10 mouse cellular contexts compared by ENCODE assay signal in genomic region chr11:98446562-98447474, GRCm38 (mm10). TPM values are rescaled to one million over a fixed set of nuclear protein-coding genes. Genes with fewer than 3 reads are reported as not detected.
DNase-seq lines count a peak whose midpoint lies in the region; ATAC-seq lines count a peak whose summit lies in the region.
"Had no signal": no experiment of that assay in that cellular context is flagged by ENCODE, and none has a peak within 500 bp of the region (broad histone marks: within the 10 kb centered on the region; RNA-seq: fewer than 3 reads in every experiment).

No protein-coding gene starts in this region.

- H3K27me3 ChIP-seq in heart, embryonic 12.5 days (replicated peaks) = peaks cover 36% of the 10 kb centered on the region
- H3K27me3 ChIP-seq in hindbrain, embryonic 14.5 days (ENCODE audit: control insufficient read depth, insufficient read depth, low read length) = peaks cover 41% of the 10 kb centered on the region
- peaks cover 39% of the 10 kb centered on the region for H3K27me3 ChIP-seq in limb, embryonic 15.5 days
- H3K27me3 ChIP-seq in neural tube, embryonic 12.5 days (replicated peaks) = peaks cover 35% of the 10 kb centered on the region
- H3K27me3 ChIP-seq: CH12.LX had no signal

- intact Hi-C loops in heart, postnatal 36 days (cut with DNase I) = no loop called here

- 3% methylated on average over 33 of the region's 33 CpGs for WGBS in heart, embryonic 12.5 days
- WGBS in hindbrain, embryonic 14.5 days = under 1% methylated on average over 33 of the region's 33 CpGs
- WGBS in limb, embryonic 15.5 days = 2% methylated on average over 33 of the region's 33 CpGs
- WGBS in neural tube, embryonic 12.5 days = 4% methylated on average over 33 of the region's 33 CpGs

- H3K9ac ChIP-seq in heart, embryonic 12.5 days = peak overlapping the region; percentile 58
- no peak overlapping the region; the same call in 1 of the 2 replicates for H3K9ac ChIP-seq in hindbrain, embryonic 14.5 days
- no peak overlapping the region for H3K9ac ChIP-seq in limb, embryonic 15.5 days
- H3K9ac ChIP-seq in neural tube, embryonic 12.5 days = no peak overlapping the region

- H3K4me2 ChIP-seq in heart, embryonic 12.5 days = peak overlapping the region; percentile 66
- peak overlapping the region; percentile 30 for H3K4me2 ChIP-seq in hindbrain, embryonic 14.5 days (replicated peaks)
- H3K4me2 ChIP-seq in limb, embryonic 15.5 days = peak overlapping the region; percentile 28
- peak overlapping the region; percentile 19; the same call in 1 of the 2 replicates for H3K4me2 ChIP-seq in neural tube, embryonic 12.5 days (replicated peaks)

- no peak overlapping the region for H3K27ac ChIP-seq in heart, embryonic 12.5 days (ENCODE audit: poor library complexity, severe bottlenecking)
- no peak overlapping the region for H3K27ac ChIP-seq in hindbrain, embryonic 14.5 days
- no peak overlapping the region for H3K27ac ChIP-seq in limb, embryonic 15.5 days
- H3K27ac ChIP-seq in neural tube, embryonic 12.5 days = no peak overlapping the region

- no peaks in the 10 kb centered on the region for H3K9me3 ChIP-seq in heart, embryonic 12.5 days (replicated peaks)
- H3K9me3 ChIP-seq in hindbrain, embryonic 14.5 days (ENCODE audit: control insufficient read depth, low read length) = no peaks in the 10 kb centered on the region
- H3K9me3 ChIP-seq in limb, embryonic 15.5 days = no peaks in the 10 kb centered on the region
- H3K9me3 ChIP-seq in neural tube, embryonic 12.5 days = peaks cover 3% of the 10 kb centered on the region; the same call in 1 of the 2 replicates

- H3K4me1 ChIP-seq in heart, embryonic 12.5 days (replicated peaks) = peaks cover 27% of the 10 kb centered on the region
- H3K4me1 ChIP-seq in hindbrain, embryonic 14.5 days (replicated peaks; ENCODE audit: control insufficient read depth, insufficient read depth, low read length) = no peaks in the 10 kb centered on the region; the same call in 1 of the 2 replicates
- H3K4me1 ChIP-seq in limb, embryonic 15.5 days = peaks cover 20% of the 10 kb centered on the region
- peaks cover 3% of the 10 kb centered on the region; the same call in 1 of the 2 replicates for H3K4me1 ChIP-seq in neural tube, embryonic 12.5 days

- H3K4me3 ChIP-seq in heart, embryonic 12.5 days = peak overlapping the region; percentile 33
- H3K4me3 ChIP-seq in hindbrain, embryonic 14.5 days (replicated peaks; ENCODE audit: low read length) = peak overlapping the region; percentile 14; the same call in 1 of the 2 replicates
- peak overlapping the region; percentile 29 for H3K4me3 ChIP-seq in limb, embryonic 15.5 days
- no peak overlapping the region for H3K4me3 ChIP-seq in neural tube, embryonic 12.5 days

- DNase-seq in heart, postnatal 36 days = no peak
- peak; percentile 46 to 64 for DNase-seq in cerebellum, postnatal 14 days
- DNase-seq in hindbrain, embryonic 14.5 days (ENCODE audit: low spot score) = no peak
- no peak for DNase-seq in spleen, postnatal 14 days (ENCODE audit: low spot score in 2 of 2)

- no peaks in the 10 kb centered on the region for H3K36me3 ChIP-seq in heart, embryonic 12.5 days
- H3K36me3 ChIP-seq in hindbrain, embryonic 14.5 days (replicated peaks; ENCODE audit: control insufficient read depth, insufficient read depth) = no peaks in the 10 kb centered on the region
- H3K36me3 ChIP-seq in limb, embryonic 15.5 days = no peaks in the 10 kb centered on the region
- no peaks in the 10 kb centered on the region for H3K36me3 ChIP-seq in neural tube, embryonic 12.5 days

- 0 out of 2 replicates have a peak, but pooled peaks have one; percentile 29 for ATAC-seq in heart, embryonic 12.5 days (ENCODE audit: insufficient number of reproducible peaks, low FRiP score)
- ATAC-seq in hindbrain, embryonic 14.5 days (ENCODE audit: low FRiP score) = no peak
- no peak for ATAC-seq in limb, embryonic 15.5 days (ENCODE audit: insufficient number of reproducible peaks, low FRiP score, low TSS enrichment, low read depth)
- ATAC-seq in neural tube, embryonic 12.5 days (ENCODE audit: low FRiP score, low read depth) = no peak
- ATAC-seq in granulocyte monocyte progenitor cell, adult 5-6 weeks (replicated peaks; ENCODE audit: poor library complexity, severe bottlenecking) = no peak

RNA-seq across cellular contexts. Expression of gene Grb7, which starts 0.6 kb away (rescaled TPM):
- 1.2 and 2.1 TPM in 2 replicates for polyA plus RNA-seq in heart, embryonic 12.5 days (2016; fragmentation: Nextera tagmentation; extraction: Ambion mirVana)
- under 1 TPM; 0.14 to 0.31 TPM for total RNA-seq in heart, postnatal 36 days (2021)
- polyA plus RNA-seq in hindbrain, embryonic 14.5 days (2014; fragmentation: Nextera tagmentation; extraction: Ambion mirVana) = 1.1 and 1.3 TPM in 2 replicates
- 10.5 and 11.1 TPM in 2 replicates for polyA plus RNA-seq in limb, embryonic 15.5 days (2015; fragmentation: Nextera tagmentation; extraction: Ambion mirVana)
- 0.66 and 0.99 TPM in 2 replicates for polyA plus RNA-seq in neural tube, embryonic 12.5 days (2016; fragmentation: Nextera tagmentation; extraction: Ambion mirVana)
- total RNA-seq in granulocyte monocyte progenitor cell, adult 5-6 weeks (2014; fragmentation: Nextera tagmentation) = not detected in 2 replicates
- not detected in 2 replicates for total RNA-seq in granulocyte monocyte progenitor cell, adult 5-6 weeks (2017)
- total RNA-seq: hematopoietic stem cell, adult 5-6 weeks had no signal

RNA-seq across cellular contexts. Expression of gene Mien1, which starts 8.0 kb away (rescaled TPM):
- polyA plus RNA-seq in heart, embryonic 12.5 days (2016; fragmentation: Nextera tagmentation; extraction: Ambion mirVana) = 102 and 104 TPM in 2 replicates
- 10 to 100 TPM; 53.0 to 66.2 TPM for total RNA-seq in heart, postnatal 36 days (2021)
- polyA plus RNA-seq in hindbrain, embryonic 14.5 days (2014; fragmentation: Nextera tagmentation; extraction: Ambion mirVana) = 242 and 256 TPM in 2 replicates
- polyA plus RNA-seq in limb, embryonic 15.5 days (2015; fragmentation: Nextera tagmentation; extraction: Ambion mirVana) = 100 and 109 TPM in 2 replicates
- 192 and 196 TPM in 2 replicates for polyA plus RNA-seq in neural tube, embryonic 12.5 days (2016; fragmentation: Nextera tagmentation; extraction: Ambion mirVana)
- total RNA-seq in granulocyte monocyte progenitor cell, adult 5-6 weeks (2014; fragmentation: Nextera tagmentation) = 66.2 and 84.5 TPM in 2 replicates
- 23.7 and 24.9 TPM in 2 replicates for total RNA-seq in granulocyte monocyte progenitor cell, adult 5-6 weeks (2017)

RNA-seq across cellular contexts. Expression of gene Erbb2, which starts 34.5 kb away (rescaled TPM):
- polyA plus RNA-seq in heart, embryonic 12.5 days (2016; fragmentation: Nextera tagmentation; extraction: Ambion mirVana) = 66.7 and 67.1 TPM in 2 replicates
- total RNA-seq in heart, postnatal 36 days (2021) = 10 to 100 TPM in 1 of 2 experiments, 1 to 10 TPM in 1; 7.2 to 10.6 TPM
- polyA plus RNA-seq in hindbrain, embryonic 14.5 days (2014; fragmentation: Nextera tagmentation; extraction: Ambion mirVana) = 8.9 and 10.2 TPM in 2 replicates
- polyA plus RNA-seq in limb, embryonic 15.5 days (2015; fragmentation: Nextera tagmentation; extraction: Ambion mirVana) = 63.3 and 70.7 TPM in 2 replicates
- 16.4 and 17.5 TPM in 2 replicates for polyA plus RNA-seq in neural tube, embryonic 12.5 days (2016; fragmentation: Nextera tagmentation; extraction: Ambion mirVana)
- not detected in 2 replicates for total RNA-seq in granulocyte monocyte progenitor cell, adult 5-6 weeks (2014; fragmentation: Nextera tagmentation)
- total RNA-seq in granulocyte monocyte progenitor cell, adult 5-6 weeks (2017) = not detected in 2 replicates
- total RNA-seq: hematopoietic stem cell, adult 5-6 weeks had no signal

RNA-seq across cellular contexts. Expression of gene Pgap3, which starts 46.5 kb away (rescaled TPM):
- 20.0 and 20.6 TPM in 2 replicates for polyA plus RNA-seq in heart, embryonic 12.5 days (2016; fragmentation: Nextera tagmentation; extraction: Ambion mirVana)
- 1 to 10 TPM; 8.5 to 9.2 TPM for total RNA-seq in heart, postnatal 36 days (2021)
- polyA plus RNA-seq in hindbrain, embryonic 14.5 days (2014; fragmentation: Nextera tagmentation; extraction: Ambion mirVana) = 6.4 and 6.9 TPM in 2 replicates
- 12.6 and 13.0 TPM in 2 replicates for polyA plus RNA-seq in limb, embryonic 15.5 days (2015; fragmentation: Nextera tagmentation; extraction: Ambion mirVana)
- polyA plus RNA-seq in neural tube, embryonic 12.5 days (2016; fragmentation: Nextera tagmentation; extraction: Ambion mirVana) = 9.0 and 9.5 TPM in 2 replicates
- 1.3 and 3.1 TPM in 2 replicates for total RNA-seq in granulocyte monocyte progenitor cell, adult 5-6 weeks (2014; fragmentation: Nextera tagmentation)
- total RNA-seq in granulocyte monocyte progenitor cell, adult 5-6 weeks (2017) = 1.4 and 2.8 TPM in 2 replicates

Comparison
In these comparisons a context has a peak if more than half of its experiments do, and no peak if none do; other contexts are left out.
1. DNase-seq: peak in cerebellum, postnatal 14 days (2 of 2); none in heart, postnatal 36 days (0 of 2), hindbrain, embryonic 14.5 days (single experiment) and spleen, postnatal 14 days (0 of 2).
2. Peak in every context shown above with its lines, with median percentiles within 50 percentile points of each other: H3K4me2 ChIP-seq.